Mouse (Mus musculus): ENCODE results near the gene Gm11541.
"Not testable (repeated sequence)": the region's sequence is repeated elsewhere in the genome, so short reads cannot be mapped to it uniquely, and the experiment has no call there.

The Gm11541 gene

GRCm38 (mm10) chr11:94697140-94697539, 7.2 kb downstream of the Gm11541 start:
- DNase-seq (ENCODE audit: low spot score), result no peak

- no peak for DNase-seq (ENCODE audit: low spot score)
Measured at GRCm38 (mm10) chr11:94695508-94695907, 8.8 kb downstream of the Gm11541 start.

- not testable (repeated sequence) for DNase-seq (ENCODE audit: low spot score)
Measured at GRCm38 (mm10) chr11:94692502-94692901, 11.8 kb downstream of the Gm11541 start.

- no peak for DNase-seq (ENCODE audit: low spot score)
Measured at GRCm38 (mm10) chr11:94687178-94687577, 17.1 kb downstream of the Gm11541 start.

GRCm38 (mm10) chr11:94682427-94682826, 21.9 kb downstream of the Gm11541 start:
- DNase-seq (ENCODE audit: low spot score), result no peak

- DNase-seq (ENCODE audit: low spot score), result no peak
Measured at GRCm38 (mm10) chr11:94681640-94682039, 22.7 kb downstream of the Gm11541 start.

GRCm38 (mm10) chr11:94680639-94681038, 23.7 kb downstream of the Gm11541 start:
- DNase-seq (ENCODE audit: low spot score), result no peak

GRCm38 (mm10) chr11:94677607-94678145, 26.6 kb downstream of the Gm11541 start:
- no peak for DNase-seq (ENCODE audit: low spot score)

GRCm38 (mm10) chr11:94676754-94677606, 27.3 kb downstream of the Gm11541 start, which contains the start of gene Xylt2:
Gene Xylt2, minus strand, starts transcription at chr11:94677515.
- DNase-seq (ENCODE audit: low spot score), result peak; percentile 86

- no peak for DNase-seq (ENCODE audit: low spot score)
Measured at GRCm38 (mm10) chr11:94676308-94676707, 28.0 kb downstream of the Gm11541 start.

GRCm38 (mm10) chr11:94675446-94675845, 28.9 kb downstream of the Gm11541 start:
- DNase-seq (ENCODE audit: low spot score), result no peak

GRCm38 (mm10) chr11:94674984-94675383, 29.3 kb downstream of the Gm11541 start:
- no peak for DNase-seq (ENCODE audit: low spot score)

GRCm38 (mm10) chr11:94665281-94665680, 39.0 kb downstream of the Gm11541 start:
- DNase-seq (ENCODE audit: low spot score), result no peak

GRCm38 (mm10) chr11:94661344-94661743, 43.0 kb downstream of the Gm11541 start:
- DNase-seq (ENCODE audit: low spot score), result no peak

GRCm38 (mm10) chr11:94653663-94654436, 50.4 kb downstream of the Gm11541 start, which contains the start of the genes Mrpl27 and Eme1:
Gene Mrpl27, plus strand, starts transcription at chr11:94653767.
Gene Eme1, minus strand, starts transcription at chr11:94653964.
- peak; percentile 60 for DNase-seq (ENCODE audit: low spot score)

- DNase-seq (ENCODE audit: low spot score), result no peak
Measured at GRCm38 (mm10) chr11:94652973-94653372, 51.3 kb downstream of the Gm11541 start.

- DNase-seq (ENCODE audit: low spot score), result not testable (repeated sequence)
Measured at GRCm38 (mm10) chr11:94651241-94651640, 53.1 kb downstream of the Gm11541 start.

GRCm38 (mm10) chr11:94646457-94646856, 57.8 kb downstream of the Gm11541 start:
- no peak for DNase-seq (ENCODE audit: low spot score)
